Mouse (Mus musculus) inflammation-experienced regulatory T-cells, adult 6 months (primary cell): ENCODE results near the gene Vgf. TPM values are rescaled to one million over a fixed set of nuclear protein-coding genes. Genes with fewer than 3 reads are reported as not detected.

ENCODE experiments used
- ATAC-seq: one replicate; pipeline ENCODE4 v1.8.0; 2017
- polyA plus RNA-seq, 3 experiments: library from polyadenylated mRNA; unstranded; fragments of 100-300 nt; shearing (Covaris generic); gene quantifications; one replicate each; pipeline ENCODE4 v1.2.1; 2017

The Vgf gene
- polyA plus RNA-seq, 3 experiments from 2014 or later, result not detected

DNA sequence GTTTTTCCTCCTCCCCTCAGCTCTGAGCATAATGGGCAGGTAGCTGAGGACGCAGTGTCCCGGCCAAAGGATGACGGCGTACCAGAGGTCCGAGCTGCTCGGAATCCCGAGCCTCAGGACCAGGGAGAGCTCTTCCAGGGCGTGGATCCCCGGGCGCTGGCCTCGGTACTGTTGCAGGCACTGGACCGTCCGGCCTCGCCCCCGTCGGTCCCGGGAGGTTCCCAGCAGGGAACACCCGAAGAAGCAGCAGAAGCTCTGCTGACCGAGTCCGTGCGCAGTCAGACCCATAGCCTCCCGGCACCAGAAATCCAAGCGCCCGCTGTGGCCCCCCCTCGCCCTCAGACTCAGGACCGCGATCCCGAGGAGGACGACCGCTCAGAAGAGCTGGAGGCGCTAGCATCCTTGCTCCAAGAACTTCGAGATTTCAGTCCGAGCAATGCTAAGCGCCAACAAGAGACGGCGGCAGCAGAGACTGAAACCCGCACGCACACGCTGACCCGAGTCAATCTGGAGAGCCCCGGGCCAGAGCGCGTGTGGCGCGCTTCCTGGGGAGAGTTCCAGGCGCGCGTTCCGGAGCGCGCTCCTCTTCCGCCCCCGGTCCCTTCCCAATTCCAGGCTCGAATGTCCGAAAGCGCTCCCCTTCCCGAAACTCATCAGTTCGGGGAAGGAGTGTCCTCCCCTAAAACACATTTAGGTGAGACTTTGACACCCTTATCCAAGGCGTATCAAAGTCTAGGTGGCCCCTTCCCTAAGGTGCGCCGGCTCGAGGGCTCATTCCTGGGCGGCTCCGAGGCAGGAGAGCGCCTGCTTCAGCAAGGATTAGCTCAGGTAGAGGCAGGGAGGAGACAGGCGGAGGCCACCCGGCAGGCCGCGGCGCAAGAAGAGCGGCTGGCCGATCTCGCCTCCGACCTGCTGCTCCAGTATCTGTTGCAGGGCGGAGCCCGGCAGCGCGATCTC, 5.2 kb downstream of the Vgf start:
- ATAC-seq, result no peak

DNA sequence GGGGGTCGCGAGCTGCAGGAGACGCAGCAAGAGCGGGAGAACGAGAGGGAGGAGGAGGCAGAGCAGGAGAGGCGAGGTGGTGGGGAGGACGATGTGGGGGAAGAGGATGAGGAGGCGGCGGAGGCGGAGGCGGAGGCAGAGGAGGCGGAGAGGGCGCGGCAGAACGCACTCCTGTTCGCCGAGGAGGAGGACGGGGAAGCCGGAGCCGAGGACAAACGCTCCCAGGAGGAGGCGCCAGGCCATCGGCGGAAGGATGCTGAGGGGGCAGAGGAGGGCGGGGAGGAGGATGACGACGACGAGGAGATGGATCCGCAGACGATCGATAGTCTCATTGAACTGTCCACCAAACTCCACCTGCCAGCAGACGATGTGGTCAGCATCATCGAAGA, 5.8 kb downstream of the Vgf start:
- ATAC-seq, result no peak

DNA sequence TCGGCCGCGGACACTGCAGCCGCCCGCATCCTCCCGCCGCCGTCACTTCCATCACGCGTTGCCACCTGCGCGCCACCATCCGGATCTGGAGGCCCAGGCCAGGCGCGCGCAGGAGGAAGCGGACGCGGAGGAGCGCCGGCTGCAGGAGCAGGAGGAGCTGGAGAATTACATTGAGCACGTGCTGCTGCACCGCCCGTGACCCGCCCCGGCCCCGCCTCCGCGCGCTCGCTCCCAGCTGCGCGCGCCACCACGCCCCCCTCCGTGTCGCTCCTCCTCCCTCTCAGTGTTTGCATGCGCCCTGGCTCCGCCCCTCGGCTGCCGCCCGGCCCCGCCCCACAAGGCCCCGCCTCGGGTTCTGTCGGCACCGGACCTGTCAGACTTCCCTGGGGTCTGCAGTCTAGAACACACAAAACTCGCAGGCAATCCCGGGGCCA, 6.5 kb downstream of the Vgf start:
- ATAC-seq, result peak; percentile 77

DNA sequence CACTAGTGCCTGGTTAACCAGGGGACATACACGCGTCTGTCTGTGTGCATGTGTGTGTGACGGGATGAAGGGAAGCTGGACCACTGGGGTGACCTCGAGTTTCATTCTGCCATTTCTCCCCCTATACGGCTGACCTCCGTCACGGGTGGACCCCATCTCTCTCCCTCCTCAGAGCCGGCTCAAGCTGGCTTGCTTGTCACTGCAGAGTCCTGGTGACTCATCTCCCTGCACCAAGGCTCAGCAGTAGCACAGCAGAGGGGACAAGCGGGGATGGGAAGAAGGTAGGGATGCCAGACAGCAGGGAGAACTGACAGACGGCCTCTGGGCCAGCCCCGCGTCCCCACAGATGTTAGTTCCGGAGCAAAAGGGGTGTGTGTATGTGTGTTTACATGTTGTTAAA, 10.0 kb downstream of the Vgf start:
- ATAC-seq, result no peak

DNA sequence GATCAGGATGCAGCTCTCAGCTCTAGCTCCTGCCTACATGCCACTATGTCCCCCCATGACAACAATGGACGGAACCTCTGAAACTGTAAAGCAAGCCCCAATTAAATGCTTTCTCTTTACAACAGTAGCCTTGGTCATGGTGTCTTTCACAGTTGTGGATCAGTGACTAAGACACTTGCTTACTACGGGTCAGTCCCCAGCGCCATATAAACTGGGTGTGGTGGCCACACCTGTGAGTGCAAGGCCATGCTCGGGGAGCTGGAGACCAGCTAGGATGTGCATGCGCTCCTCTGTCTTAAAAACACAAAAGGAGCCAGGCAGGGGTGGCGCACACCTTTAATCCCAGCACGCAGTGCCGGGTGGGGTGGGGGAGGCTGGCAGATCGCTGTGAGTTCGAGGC, 13.3 kb downstream of the Vgf start:
- no peak for ATAC-seq

DNA sequence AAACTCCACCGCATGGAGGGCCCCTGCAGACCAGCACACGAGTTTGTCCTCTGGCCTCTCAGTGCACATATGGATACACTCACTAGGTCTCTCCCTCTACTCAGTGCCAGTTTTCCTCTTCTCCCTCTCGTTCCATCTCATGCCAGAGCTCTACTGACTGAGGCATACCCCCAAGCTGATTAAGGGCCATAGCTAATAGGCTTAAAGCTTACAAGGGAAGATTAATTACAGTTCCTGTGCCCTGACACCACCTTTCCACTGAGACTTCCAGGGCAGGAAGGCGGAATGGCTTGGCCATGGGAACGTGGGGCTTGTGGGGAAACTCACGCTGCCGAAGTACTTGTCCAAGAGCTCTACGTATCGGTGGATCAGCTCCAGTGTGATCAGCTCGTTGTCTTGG, 15.2 kb downstream of the Vgf start:
- ATAC-seq, result no peak

DNA sequence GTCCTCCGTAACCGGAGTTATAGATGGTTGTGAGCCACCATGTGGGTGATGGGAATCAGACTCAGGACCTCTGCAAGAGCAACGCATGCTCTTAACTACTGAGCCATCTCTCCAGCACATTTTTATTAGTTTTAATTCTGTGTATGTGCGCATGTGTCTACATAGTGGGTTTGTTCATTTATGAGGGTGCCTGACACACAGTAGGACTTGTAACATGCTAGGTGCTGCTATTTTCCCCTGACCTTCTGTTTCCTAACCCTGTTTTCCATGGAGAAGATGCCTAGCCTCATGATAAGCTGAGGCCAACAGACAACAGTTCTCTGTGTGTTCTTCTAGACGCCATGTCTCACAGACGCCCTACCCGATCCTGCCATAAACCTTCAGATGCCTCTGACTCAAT, 17.8 kb downstream of the Vgf start:
- no peak for ATAC-seq

DNA sequence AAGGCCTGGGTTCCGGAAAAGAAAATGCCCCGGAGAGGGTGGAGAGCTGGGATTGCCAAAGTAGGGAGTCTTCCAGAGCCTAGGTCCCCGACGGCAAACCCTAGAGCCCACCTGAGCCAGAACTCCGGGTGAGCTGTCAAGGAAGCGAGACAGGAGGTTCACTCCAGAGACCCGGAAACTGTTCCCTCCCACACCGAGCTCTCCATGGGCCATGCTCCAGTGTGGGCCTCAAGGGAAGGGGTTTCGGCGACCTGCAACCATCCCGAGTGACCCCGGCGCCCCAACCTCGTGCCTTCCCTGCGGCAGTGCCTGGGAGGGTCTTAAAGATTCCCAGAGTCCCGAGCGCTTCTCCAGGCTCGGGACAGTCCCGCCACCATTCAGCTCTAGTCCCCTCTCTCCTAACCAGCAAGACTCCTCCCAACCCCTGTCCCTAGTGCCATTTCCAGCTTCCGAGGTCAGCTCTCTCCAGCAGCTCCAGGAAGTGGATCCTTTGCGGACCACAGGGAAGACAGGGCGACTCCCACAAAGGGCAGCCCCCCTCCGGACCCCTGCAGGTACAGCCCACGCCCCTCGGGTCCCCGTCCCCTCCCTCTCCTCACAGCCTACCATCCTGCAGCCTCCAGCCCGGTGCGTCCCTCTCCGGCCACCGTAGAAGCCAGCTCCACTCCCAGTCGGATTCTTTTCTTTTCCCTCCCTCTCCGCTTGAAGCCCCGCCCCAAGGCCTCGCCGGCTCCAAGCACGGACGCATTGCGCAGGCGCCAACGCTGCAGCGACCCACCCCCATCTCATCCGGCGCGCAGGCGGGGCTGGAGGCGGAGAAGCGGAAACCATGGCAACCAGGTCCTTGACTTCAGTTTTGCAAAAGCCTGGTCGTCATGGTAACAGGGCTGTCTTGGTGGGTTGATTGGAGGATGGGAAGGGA, 19.5 kb downstream of the Vgf start, which contains the start of gene Ap1s1:
TSS of gene Ap1s1 (minus strand) at position 734 of the 922 bp plus-strand sequence.
- ATAC-seq, result peak; percentile 92

DNA sequence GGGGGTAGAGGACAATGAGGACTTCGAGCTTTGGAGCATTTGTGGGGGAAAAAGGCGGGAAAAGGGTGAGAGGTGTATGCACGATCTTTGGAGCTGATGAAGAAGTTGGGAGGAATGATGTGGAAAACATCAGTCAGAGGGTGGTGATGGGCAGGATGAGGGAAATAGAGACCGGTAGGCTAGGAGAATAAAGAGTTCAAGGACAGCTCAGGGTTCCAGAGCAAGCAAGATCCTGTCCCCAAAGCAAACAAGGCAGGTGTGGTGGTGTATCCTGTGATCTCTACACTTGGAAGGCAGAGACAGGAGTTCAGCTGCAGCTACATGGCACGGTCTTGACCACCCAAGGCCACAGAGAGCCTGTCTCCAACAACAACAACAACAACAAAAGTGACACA, 20.1 kb downstream of the Vgf start:
- ATAC-seq, result peak; percentile 22

DNA sequence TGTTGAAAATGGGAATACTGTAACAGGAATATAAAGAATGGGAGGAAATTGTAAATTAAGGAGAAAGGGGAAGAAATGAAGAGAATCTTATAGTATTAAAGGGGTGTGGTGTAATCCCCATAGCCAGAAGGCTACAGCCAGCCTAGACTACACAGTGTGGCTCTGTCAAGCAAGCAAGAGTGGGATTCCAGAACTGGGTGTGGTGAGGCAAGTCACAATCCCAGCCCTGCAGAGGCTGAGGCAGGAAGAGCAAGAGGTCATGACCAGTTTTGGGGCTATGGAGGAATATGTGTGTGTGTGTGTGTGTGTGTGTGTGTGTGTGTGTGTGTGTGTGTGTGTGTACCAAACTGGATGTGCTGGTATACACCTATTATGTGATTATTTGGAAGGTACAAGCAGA, 20.8 kb downstream of the Vgf start:
- ATAC-seq, result no peak

DNA sequence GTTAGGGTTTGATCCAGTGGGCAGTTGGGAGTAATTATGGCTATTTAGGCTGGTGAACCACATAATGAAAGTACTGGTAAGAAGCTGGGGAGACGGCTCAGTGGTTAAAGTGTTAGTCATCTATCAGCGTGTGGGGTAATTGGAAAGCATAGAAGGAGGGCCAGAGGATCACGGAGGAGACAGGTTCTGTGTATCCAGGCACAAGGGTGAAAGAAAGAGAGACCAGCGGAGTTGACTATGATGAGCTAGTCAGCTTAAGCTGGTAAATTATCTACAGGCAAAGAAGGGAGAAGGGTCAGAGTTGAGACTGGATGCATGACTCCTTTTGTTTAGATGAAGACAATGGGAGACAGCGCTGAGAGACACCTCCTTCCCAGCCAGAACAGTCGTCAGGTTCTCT, 24.9 kb downstream of the Vgf start:
- ATAC-seq, result no peak

DNA sequence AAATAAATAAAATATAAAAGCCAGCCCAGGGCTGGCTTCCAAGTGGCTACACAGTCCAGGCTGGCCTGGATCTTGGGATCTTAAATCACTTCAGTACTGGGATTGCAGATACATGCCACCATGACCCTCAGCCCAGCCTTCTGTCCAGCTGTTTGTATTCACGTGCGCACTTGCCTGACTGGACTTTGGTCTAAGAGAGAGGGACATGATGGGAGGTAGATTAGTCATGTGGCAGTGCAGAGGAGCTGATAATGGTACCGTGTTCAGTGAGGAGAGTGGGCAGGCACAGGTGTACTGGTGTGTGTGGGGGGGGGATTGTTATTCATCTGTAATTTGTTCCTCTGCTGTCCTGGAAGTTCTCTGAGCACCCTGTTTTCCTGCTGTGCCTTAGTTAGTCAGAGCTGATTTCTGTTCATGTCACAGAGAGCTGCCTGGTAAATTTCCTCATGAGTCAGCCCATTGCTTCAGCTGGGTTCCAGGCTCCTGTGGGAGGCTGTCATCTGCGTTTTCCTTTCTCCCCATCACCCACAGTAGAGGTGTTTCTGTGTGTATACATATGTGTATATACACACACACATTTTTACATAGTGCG, 25.8 kb downstream of the Vgf start:
- ATAC-seq, result no peak

DNA sequence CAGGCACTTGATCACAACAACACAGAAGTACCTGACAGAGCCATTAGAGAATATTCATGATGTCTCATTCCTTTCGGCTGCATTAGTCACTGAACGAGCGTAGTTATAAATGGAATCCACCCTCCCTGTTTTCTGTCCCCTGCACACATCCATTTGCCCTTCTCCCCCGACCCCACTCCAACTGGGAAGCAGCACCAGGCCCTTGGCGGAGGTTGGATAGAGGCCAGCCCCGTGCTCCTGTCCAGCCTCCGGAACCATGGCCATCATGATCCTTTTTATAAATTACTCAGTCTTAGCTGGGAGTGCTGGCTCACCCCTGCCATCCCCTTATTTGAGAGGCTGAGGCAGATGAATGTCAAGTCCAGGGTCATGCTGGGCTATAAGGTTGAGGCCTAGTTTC, 28.1 kb downstream of the Vgf start:
- no peak for ATAC-seq

DNA sequence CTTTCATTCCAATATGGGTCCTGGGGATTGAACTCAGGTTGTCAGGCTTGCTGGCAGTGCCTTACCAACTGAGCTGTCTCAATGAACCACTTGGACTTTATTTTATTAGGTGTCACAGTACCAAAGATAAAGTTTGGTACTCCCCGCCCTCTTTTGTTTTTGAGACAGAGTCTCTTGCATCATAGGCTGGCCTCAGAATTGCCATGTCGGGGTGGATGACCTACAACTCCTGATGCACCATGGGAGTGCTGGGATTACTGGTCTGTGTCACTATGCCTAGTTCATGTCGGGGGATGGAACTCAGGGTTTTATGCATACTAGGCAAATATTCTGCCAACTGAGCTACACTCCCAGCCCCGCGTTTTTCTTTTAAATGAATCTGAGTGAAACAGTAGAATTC, 28.7 kb downstream of the Vgf start:
- ATAC-seq, result no peak

DNA sequence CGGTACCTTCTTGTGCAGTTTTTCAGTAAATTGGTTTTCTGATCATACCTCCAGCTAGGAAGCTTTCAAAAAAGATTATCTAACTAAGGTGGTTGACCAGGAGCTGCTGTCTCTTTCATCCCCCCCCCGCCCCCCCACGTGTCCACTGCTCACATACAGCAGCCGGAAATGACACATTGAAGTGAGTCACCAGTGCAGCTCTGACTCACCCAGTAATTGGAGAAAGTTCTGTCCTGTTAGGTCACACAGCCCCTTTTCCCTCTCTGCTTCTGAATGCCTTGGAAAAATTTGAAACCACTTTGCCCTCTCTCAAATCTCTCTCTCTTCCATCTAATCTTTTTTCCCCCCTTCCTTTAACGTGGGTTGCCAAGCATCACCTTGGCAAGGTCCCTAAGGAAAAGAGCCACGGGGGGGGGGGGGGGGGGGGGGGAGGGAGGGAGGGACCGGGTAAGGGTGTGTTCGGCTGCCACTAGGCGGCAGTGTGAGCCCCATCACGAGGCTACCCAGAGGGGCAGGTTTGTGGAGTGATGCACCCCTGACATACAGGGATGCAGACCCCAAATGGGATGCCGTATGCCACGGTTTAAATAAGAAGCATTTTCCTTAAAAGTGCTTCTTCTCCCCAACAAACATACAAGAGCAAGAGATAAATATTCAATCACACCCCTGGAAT, 35.8 kb downstream of the Vgf start:
- no peak for ATAC-seq

DNA sequence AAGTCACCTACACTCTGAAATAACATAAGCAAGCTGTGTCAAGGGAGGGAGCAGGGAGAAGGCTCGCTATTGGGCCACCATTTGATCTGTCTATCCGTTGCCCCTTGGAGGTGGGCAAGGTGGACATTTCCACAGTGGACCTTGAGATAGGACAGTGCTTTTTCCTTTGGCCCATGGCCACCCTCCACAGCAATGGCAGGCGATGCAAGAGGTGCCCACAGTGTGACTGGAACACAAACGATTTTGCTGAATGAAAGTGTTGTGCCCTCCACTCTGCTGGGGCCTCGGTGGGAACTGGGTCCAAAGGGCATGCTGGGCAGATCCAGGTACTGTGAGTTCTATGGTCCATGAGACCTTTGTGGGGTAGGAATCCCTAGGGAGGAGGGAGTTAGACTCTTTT, 36.4 kb downstream of the Vgf start:
- no peak for ATAC-seq

DNA sequence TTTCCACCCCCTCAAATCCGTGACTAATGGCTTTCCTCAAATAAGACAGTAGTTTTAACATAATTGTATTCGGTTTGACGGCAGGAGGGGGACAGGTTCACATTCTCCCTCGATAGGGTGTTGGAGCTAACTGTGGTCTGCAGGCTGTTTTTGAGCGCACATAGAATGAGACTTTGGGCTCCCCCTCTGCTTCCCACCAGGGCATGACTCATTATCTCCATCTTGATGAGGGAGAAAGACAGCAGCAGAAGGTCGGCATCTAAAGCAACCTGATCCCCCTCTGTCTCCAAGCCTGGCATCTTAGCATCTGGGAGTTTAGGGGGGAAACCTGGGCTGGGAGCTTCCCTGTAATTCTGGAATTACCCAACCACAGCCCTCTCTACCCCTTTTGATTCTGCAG, 39.3 kb downstream of the Vgf start:
- ATAC-seq, result no peak

DNA sequence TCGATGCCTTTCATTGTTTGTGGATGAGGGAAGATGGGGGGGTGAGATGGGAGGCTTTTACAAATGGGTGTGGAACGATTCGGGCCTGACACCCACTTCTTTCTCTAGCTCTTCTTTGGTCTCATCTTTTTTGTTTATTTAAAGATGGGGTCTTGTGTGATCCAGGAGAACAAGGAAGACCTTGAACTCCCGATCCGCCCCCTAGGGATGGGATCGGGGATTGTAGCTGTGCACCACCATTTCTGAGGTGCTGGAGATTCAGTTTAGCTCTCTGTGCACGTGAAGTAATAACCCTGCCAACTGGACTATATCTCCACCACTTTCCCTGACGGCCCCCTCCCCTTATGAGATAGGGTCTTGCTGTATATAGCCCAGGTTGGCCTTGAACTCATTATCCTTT, 39.7 kb downstream of the Vgf start:
- no peak for ATAC-seq

DNA sequence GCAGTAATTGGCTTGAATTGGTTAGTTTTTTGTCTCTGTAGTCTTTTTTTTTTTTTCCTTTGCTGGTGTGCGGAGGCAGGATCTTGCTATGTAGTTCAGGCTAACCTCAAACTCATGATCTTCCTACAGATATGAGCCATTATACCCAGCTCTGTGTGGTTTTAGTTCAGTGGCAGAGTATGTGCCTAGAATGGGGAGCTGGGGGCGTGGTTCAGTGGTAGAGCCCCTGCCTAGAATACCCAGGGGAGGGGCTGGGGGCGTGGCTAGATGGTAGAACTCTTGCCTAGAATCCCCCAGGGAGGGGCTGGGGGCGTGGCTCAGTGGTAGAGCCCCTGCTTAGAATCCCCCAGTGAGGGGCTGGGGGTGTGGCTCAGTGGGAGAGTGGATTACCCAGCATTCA, 42.5 kb downstream of the Vgf start:
- ATAC-seq, result no peak

DNA sequence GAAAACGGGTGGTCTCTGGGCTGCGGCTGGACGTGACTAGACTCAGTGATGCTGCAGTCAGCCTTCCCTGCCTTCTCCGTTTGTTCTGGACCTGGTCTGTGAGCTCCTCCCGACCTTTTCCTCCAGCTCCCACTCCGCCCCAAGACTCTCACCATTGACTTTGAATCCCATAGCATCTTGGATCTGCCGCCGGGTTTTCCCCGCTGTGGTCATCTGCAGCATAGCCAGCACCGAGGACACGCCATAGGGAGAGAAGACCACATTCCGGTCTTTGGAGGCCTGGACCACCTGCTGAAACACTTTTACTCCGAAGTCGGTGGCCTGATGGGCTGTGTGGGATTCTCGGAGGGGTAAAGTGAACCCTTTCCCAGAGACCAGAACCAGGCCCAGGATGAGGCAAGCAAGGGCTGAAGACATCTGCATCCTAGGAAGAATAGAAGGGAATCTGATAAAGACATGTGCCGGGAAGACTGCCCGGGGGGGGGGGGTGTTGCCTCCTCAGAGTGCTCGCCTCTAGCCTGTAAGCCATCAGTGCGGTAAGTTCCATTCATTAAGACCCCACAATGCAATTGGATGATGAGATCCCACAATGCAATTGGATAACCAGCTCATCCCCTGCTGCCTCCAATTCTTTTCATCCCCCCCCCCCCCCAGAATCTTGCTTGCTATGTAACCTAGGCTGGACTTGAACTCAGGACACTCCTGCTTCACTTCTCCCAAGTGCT, 44.9 kb downstream of the Vgf start:
- ATAC-seq, result no peak

DNA sequence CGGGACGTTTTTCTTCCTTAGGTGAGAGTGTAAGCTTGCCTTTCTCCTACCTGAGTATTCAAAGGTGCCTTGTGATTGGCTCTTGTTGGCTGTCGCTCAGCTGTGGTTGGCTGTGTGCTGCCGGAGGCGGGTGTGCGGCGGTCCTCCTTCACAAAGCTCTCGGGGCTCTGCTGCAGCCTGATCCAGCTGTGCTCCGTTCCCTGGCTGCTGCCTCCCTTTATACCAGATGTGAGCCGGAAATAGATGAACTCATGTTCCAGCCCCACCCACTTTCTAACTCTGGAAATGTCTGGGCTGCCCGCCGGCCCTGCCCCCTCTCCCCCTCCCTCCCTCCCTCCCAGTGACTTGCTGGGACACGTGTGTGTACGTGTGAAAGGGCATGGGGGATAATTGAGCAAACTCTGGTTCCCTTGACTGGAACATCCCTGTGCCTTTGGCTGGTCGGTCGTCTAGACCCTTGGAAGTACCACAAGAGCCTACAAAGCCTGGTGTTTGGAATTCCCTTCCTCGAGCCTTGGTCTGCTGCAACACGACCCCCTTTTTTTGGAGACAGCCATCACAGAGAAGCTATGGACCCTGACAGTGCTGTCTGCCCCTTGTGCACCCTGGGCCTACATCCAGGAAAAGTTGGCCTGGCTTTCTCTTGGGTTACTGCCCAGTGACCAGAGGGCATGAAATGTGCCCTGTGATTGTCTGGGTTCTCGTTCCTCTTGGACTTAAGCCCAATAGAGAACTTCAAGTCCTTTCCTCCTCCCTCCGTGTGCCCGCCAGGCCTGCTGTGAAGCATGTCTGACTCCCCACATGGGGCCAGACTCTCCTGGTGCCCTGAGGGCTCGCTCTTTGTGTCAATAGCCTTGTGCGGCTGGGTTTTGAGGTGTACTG, 46.1 kb downstream of the Vgf start, which contains the start of gene Serpine1:
TSS of gene Serpine1 (minus strand) at position 190 of the 882 bp plus-strand sequence.
- peak; percentile 56 for ATAC-seq
